Mouse (Mus musculus) adrenal gland, postnatal 25 days (tissue): ENCODE data around the gene Galk1. TPM values are rescaled to one million over a fixed set of nuclear protein-coding genes. Genes with fewer than 3 reads are reported as not detected.

Source experiments
- DNase-seq: peaks from one replicate; pipeline ENCODE4 v3.0.0; 2021; ENCODE audit warnings: mixed read lengths
- total RNA-seq: library from RNA; stranded (reverse); gene quantifications from 2 replicates; pipeline ENCODE4 v1.2.3, GENCODE M21; 2021

Galk1 gene
- total RNA-seq, 1 experiment from 2014 or later, result 49.7 TPM

DNA sequence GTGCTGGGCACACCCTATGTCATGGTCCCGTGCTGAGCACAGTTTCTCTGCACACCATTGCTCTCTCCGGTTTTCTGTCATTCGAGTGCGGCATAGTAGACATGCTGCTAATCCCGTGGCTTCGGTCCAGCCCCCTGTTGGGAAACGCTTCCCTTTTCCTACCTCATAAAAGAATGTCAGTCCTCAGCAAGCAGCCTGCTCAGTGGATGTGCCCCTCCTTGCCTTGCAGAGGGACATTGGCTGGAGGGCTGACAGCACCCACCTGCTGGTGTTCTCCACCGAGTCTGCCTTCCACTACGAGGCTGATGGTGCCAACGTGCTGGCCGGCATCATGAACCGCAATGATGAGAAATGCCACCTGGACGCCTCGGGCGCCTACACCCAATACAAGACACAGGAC, 30.0 kb downstream of the Galk1 start:
- no peak for DNase-seq

- DNase-seq, result no peak
These were observed 37.0 kb downstream of the Galk1 start for GRCm38 (mm10) chr11:115975544-115975943.

- DNase-seq, result no peak
These were observed 37.5 kb downstream of the Galk1 start for GRCm38 (mm10) chr11:115975083-115975420.

DNA sequence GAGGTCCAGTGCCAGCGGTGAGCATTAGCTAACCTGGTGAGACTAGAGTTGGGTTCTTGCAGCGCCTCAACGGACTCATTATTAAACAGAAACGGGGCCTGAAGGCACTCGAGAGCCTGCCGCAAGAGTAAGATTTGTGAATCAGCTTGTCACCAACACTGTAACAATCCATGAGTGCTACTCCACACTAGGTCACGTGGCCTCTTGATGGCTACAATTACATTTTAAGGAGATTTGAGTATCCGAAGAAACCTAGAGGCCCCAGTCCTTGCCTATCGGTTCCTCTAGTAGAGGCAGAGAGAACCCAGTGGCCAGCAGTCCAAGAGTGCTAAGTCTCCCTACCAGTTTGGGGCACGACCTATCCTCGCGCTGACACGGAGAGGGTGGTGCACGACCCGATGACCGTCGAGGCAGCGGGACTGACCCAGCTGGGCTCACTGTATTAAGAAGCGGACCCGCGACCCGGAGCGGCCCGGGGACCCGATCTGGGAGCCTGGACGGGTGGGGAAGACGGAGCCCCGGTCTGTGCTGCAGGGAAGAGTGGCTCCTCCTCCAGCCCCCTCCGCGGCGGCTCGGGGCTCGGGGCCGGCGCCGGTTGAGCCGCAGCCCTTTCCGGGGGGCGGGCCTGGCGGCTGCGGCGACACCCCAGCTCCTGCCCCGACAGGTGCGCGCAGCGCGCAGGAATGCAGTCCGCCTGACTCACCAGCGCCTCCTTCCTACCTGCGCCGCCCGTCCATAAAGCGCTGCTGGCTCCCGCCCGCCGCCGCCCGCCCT, 38.0 kb downstream of the Galk1 start, which contains the start of gene Itgb4:
TSS of gene Itgb4 (plus strand) at position 401 of the 774 bp plus-strand sequence.
- peak; percentile 15 for DNase-seq

DNA sequence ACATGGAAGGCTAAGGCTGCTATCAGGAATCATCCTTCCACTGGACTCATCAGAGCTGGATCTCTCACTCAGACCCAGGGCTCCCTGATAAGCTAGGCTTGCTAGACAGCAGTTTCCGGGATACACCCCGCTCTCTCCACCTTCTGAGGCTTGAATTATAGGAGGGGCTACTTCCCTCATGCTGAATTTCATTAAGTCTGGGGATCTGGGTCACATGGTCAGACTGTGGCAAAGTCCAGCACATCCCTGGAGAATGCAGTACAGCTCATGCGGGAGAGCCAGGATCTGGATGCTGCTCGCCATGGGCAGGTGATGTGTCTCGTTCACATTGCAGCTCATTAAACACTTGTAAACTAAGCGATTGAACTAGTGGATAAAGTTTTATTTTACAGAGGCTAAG, 41.5 kb downstream of the Galk1 start:
- no peak for DNase-seq

DNA sequence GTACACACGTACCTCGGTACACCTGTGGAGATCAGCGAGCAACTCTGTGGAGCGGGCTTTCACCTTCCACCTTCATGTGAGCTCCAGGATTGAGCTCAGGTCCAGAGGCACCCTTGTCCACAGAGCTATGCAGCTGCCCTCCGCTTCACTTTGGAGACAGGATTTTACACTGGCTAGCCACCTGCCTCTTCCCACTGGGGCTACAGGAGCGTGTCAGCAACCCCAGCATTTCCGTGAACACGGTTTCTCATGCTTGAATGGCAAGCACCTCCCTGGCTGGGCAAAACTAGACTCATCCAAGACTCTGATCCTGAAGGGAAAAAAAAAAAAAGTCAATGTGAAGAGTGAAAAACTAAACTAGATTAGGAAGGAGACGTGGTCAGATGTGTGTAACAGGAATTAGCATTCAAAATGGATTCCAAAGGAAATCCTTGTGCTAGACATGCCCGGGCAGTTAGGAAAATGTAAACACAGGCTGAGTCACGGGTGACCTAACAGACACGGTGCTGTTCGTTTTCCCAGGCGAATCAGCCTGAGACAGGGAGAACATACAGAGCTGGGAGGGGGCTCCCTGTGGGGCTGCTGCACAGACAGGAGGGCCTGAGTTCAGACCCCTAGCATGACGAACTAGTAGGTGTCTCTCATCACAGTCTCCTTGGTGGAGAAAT, 42.4 kb downstream of the Galk1 start:
- DNase-seq, result no peak

DNA sequence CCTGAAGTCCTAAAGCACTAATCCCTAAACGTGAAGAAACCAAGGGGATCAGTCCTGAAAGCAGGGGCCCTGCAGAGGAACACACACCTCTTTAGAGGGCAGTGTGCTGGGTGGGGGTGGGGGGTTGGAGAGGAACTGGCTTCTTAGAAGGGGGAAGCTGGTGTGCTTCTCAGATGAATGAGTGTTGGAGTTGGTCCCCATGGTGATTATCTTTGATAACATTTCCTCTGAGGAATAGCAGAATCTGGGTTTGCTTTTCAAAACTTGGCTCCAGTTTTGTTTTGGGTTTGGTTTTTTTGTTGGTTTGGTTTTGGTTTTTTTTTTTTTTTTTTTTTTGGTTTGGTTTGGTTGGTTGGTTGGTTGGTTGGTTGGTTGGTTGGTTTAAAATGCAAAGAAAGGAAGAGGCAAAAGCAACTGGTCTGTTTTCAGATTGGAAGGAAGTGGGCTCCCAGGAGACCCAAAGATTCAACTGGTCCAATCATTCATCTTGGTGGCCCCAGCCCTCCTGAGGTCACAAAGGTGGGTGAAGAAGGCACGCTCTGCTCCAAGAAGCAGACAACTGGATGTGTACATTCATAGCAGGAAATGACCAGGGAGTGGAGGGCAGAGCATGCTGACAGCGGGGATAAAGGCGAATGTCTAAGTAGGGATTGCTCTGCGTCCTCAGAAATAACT, 43.7 kb downstream of the Galk1 start:
- no peak for DNase-seq

GRCm38 (mm10) chr11:115964977-115965604, 47.4 kb downstream of the Galk1 start:
- peak; percentile 83 for DNase-seq

GRCm38 (mm10) chr11:115962651-115963412, 49.7 kb downstream of the Galk1 start:
- peak; percentile 29 for DNase-seq

DNA sequence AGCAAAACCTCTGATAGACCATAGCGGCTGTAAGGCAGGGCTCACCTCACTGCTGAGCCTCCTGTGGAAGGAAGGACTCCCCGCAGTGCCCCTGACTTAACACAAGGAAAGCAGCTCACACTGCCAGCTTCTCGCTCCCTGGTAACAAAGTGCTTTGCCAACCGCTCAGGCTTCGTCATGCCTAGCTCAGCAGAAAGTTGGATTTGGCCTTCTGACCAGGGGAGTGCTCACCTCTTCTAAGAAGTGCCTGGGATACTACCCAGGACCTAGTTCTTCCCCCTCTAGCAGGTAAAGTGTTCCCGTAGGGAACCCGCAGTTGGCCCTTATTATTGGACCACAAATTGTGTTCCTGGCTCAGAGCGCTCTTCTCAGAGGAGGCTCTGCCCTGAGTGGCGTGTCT, 53.5 kb downstream of the Galk1 start:
- no peak for DNase-seq

Other genes with a start within 250 kb of the Galk1 start
- 80.9 and 114 TPM in 2 replicates for gene Tmem94, start 247.3 kb downstream of the Galk1 start, total RNA-seq
- 56.2 and 73.4 TPM in 2 replicates for gene Caskin2, start 199.1 kb downstream of the Galk1 start, total RNA-seq
- 20.7 and 27.4 TPM in 2 replicates for gene Tsen54, start 198.0 kb downstream of the Galk1 start, total RNA-seq
- 8.4 and 11.8 TPM in 2 replicates for gene Llgl2, start 188.7 kb downstream of the Galk1 start, total RNA-seq
- 0.36 TPM in 1 of 2 replicates, not detected in the other for gene Myo15b, start 154.3 kb downstream of the Galk1 start, total RNA-seq
- gene Smim5, start 112.8 kb downstream of the Galk1 start, total RNA-seq, result 0.73 TPM in 1 of 2 replicates, not detected in the other
- not detected in 2 replicates for gene Smim6, start 100.7 kb downstream of the Galk1 start, total RNA-seq
- 32.0 and 41.3 TPM in 2 replicates for gene Sap30bp, start 79.4 kb downstream of the Galk1 start, total RNA-seq
- 31.4 and 37.1 TPM in 2 replicates for gene Recql5, start 79.2 kb downstream of the Galk1 start, total RNA-seq
- gene Itgb4, start 38.0 kb downstream of the Galk1 start, total RNA-seq, result 2.0 and 4.1 TPM in 2 replicates
- 265 and 377 TPM in 2 replicates for gene H3f3b, start 15.2 kb upstream of the Galk1 start, total RNA-seq
- gene Unk, start 17.6 kb upstream of the Galk1 start, total RNA-seq, result 25.8 and 27.4 TPM in 2 replicates
- gene Unc13d, start 65.2 kb upstream of the Galk1 start, total RNA-seq, result 0.24 and 0.79 TPM in 2 replicates
- 189 and 195 TPM in 2 replicates for gene Wbp2, start 74.3 kb upstream of the Galk1 start, total RNA-seq
- 17.1 and 20.2 TPM in 2 replicates for gene Trim47, start 114.5 kb upstream of the Galk1 start, total RNA-seq
- 12.2 and 12.9 TPM in 2 replicates for gene Trim65, start 118.4 kb upstream of the Galk1 start, total RNA-seq
- gene Mrpl38, start 126.1 kb upstream of the Galk1 start, total RNA-seq, result 86.5 and 103 TPM in 2 replicates
- 47.4 and 53.0 TPM in 2 replicates for gene Fbf1, start 155.4 kb upstream of the Galk1 start, total RNA-seq
- gene Ten1, start 186.1 kb upstream of the Galk1 start, total RNA-seq, result 21.5 and 27.1 TPM in 2 replicates
- 182 and 184 TPM in 2 replicates for gene Acox1, start 186.3 kb upstream of the Galk1 start, total RNA-seq
- gene Evpl, start 225.4 kb upstream of the Galk1 start, total RNA-seq, result 1.00 and 1.5 TPM in 2 replicates